Mouse (Mus musculus) intestine, postnatal 0 days (tissue): Measurements from ENCODE around the gene Cdk5. TPM values are rescaled to one million over a fixed set of nuclear protein-coding genes. Genes with fewer than 3 reads are reported as not detected.

Source experiments
- ATAC-seq: fragments of 200-750 bp; cut with Nextera tagmentation; 2 replicates; pipeline ENCODE4 v1.8.0; 2017; ENCODE audit warnings: mild to moderate bottlenecking, moderate TSS enrichment, moderate library complexity
- H3K27ac ChIP-seq: fragments of 300-500 bp; sonication (generic); 2 replicates; pipeline ENCODE4 v1.5.1; 2014; ENCODE audit warnings: mild to moderate bottlenecking, low read depth, low read length, moderate library complexity
- H3K27me3 ChIP-seq: fragments of 300-500 bp; sonication (generic); replicated peaks from 2 replicates; pipeline ENCODE4 v1.6.1; 2014; ENCODE audit warnings: low read length, mixed read lengths; ENCODE audit not compliant: control insufficient read depth, insufficient read depth
- H3K36me3 ChIP-seq: fragments of 300-500 bp; sonication (generic); 2 replicates; pipeline ENCODE4 v1.6.1; 2014; ENCODE audit warnings: mild to moderate bottlenecking, moderate library complexity; ENCODE audit not compliant: control insufficient read depth, insufficient read depth
- H3K4me1 ChIP-seq: fragments of 300-500 bp; sonication (generic); replicated peaks from 2 replicates; pipeline ENCODE4 v1.6.1; 2014; ENCODE audit warnings: antibody characterized with exemption, low read length, mixed read lengths; ENCODE audit not compliant: control insufficient read depth, insufficient read depth
- H3K4me2 ChIP-seq: fragments of 300-500 bp; sonication (generic); replicated peaks from 2 replicates; pipeline ENCODE4 v1.6.1; 2014; ENCODE audit warnings: low read depth, mild to moderate bottlenecking, moderate library complexity
- H3K4me3 ChIP-seq: fragments of 300-500 bp; sonication (generic); 2 replicates; pipeline ENCODE4 v1.5.1; 2014; ENCODE audit warnings: low read depth, low read length
- H3K9ac ChIP-seq: fragments of 300-500 bp; sonication (generic); 2 replicates; pipeline ENCODE4 v1.6.1; 2014; ENCODE audit warnings: mild to moderate bottlenecking, low read depth, low read length
- H3K9me3 ChIP-seq: fragments of 300-500 bp; sonication (generic); 2 replicates; pipeline ENCODE4 v1.6.1; 2016; ENCODE audit warnings: mixed run types; ENCODE audit not compliant: control insufficient read depth
- CTCF ChIP-seq: sonication (generic); IDR thresholded peaks from 2 replicates; pipeline ENCODE4 v1.5.1; 2016; ENCODE audit warnings: low read depth, mild to moderate bottlenecking, control low read depth, antibody characterized with exemption, moderate library complexity
- WGBS: fragments of 180-500 bp; shearing (Covaris S2); extraction: QIAGEN DNeasy Blood & Tissue Kit; methylation state at CpG from one replicate; pipeline ENCODE4 v1.1.7; 2014; 5-methylcytosine and 5-hydroxymethylcytosine counted together
- polyA plus RNA-seq: library from polyadenylated mRNA; unstranded; fragments of >200 nt; fragmentation: Nextera tagmentation; extraction: Ambion mirVana; gene quantifications from 2 replicates; pipeline ENCODE4 v1.2.1, GENCODE M21; 2015

Gene Cdk5
- polyA plus RNA-seq, 1 experiment from 2014 or later: 28.4 TPM

DNA sequence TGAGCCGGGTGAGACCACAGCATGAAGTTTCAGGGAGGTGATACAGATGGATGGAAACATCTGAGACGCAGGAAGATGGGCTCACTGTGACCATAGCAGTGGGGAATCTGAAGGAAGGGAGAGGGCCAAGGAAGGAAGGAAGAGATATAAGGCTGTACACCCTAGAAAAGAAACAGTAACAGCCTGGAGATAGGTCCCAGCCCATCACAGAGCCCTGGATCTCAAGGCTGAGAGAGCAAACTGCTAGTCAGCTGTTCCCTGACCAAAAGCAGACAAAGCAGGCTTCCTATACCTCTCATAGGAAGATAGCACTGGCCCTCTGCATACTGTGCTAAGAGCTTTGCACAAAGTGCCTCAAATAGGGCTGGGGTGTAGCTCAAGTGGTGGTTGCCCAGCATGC is 44.6 kb downstream of the Cdk5 start:
- H3K36me3 ChIP-seq: no peaks in the 10 kb centered on the region
- no peak for TF ChIP-seq CTCF
- no peaks in the 10 kb centered on the region for H3K9me3 ChIP-seq
- H3K27me3 ChIP-seq: no peaks in the 10 kb centered on the region
- 0 out of 2 replicates have a peak, but pooled peaks cover 4% of the 10 kb centered on the region for H3K4me1 ChIP-seq
- H3K4me2 ChIP-seq: no peak overlapping the region
- WGBS: 84% methylated on average over 2 of the region's 2 CpGs
- no peak overlapping the region for H3K9ac ChIP-seq
- no peak overlapping the region for H3K4me3 ChIP-seq
- H3K27ac ChIP-seq: no peak overlapping the region
- no peak for ATAC-seq

DNA sequence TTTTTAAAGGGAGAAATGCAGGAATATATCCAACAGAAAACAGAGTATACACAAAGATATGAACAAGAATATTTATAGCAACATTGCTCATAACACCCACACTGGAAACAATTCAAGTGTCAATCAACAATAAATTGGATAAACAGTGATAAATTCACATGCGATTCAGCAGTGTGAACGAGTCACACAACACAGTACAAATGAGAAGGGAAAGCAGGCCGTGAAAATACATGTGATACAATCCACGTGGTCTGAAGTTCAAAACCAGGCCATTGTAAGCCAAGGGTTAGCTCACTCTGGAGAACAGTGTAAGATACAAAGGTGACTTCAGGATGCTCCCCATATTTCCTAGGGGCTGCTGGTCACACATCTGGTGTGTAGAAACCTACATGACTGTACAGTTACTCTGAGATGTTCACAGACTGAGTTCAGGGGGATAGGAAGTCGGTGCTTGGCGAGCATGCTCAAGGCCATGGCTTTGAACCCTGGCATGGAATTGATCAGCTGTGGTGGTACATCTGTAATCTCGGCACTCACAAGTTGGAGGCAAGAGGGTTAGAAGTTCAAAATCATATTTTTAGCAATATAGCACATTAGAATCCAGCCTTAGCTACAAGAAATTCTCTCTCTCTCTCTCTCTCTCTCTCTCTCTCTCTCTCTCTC is 48.5 kb downstream of the Cdk5 start:
- no peaks in the 10 kb centered on the region for H3K27me3 ChIP-seq
- no peak for TF ChIP-seq CTCF
- no peak overlapping the region for H3K4me2 ChIP-seq
- WGBS: 71% methylated on average over 7 of the region's 7 CpGs
- H3K36me3 ChIP-seq: no peaks in the 10 kb centered on the region
- no peaks in the 10 kb centered on the region for H3K9me3 ChIP-seq
- no peak overlapping the region for H3K27ac ChIP-seq
- no peak overlapping the region for H3K4me3 ChIP-seq
- no peak overlapping the region for H3K9ac ChIP-seq
- ATAC-seq: no peak
- no peaks in the 10 kb centered on the region for H3K4me1 ChIP-seq

DNA sequence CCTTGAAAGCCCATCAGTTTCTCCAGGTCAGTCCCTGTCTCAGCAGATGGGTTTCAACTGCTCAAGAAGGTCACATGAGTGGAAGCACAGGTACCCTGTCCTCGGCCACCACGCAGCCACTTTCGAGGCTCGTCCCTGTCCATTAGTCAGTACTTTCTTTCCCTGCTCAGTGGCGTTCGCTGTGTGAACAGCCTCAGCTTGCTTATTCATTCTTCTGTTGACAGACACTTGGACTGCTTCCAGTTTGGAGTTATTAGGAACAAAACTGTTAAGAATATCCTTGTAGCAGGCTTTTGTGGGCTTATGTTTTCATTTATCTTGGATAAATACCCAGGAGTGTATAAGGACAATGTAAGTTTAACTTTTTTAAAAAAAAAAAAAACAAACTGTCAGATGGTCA is 49.1 kb downstream of the Cdk5 start:
- ATAC-seq: no peak
- 47% methylated on average over 6 of the region's 6 CpGs for WGBS

DNA sequence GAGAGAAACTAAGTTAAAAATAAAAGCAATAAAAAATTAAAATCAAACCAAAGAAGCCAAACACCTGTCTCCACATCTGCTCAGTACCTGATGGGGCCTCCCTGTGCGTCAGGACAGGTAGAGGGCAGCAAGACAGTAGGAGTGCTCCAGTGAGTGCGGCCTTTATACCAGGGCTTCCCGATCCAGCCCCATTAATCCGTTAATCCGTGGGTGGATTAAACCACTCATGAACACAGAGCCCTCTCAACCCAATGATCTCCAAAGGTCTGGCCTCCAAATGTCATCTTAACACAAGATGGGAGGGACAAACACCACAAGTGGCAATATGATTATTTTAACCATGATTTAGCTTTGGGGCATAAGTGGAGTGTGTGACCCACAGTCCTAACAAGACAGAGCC is 49.5 kb downstream of the Cdk5 start:
- Histone ChIP-seq H3K4me1 (no peaks in the 10 kb centered on the region), H3K27me3 (no peaks in the 10 kb centered on the region), H3K9me3 (no peaks in the 10 kb centered on the region), H3K36me3 (no peaks in the 10 kb centered on the region), H3K27ac (no peak overlapping the region), H3K4me3 (no peak overlapping the region), H3K4me2 (no peak overlapping the region), H3K9ac (no peak overlapping the region)
- TF ChIP-seq CTCF: no peak
- 78% methylated on average over 5 of the region's 5 CpGs for WGBS
- ATAC-seq: no peak

More for the DNA sequence above, 49.1 kb downstream of the Cdk5 start:
- Histone ChIP-seq H3K27ac (no peak overlapping the region), H3K4me2 (no peak overlapping the region), H3K9ac (no peak overlapping the region), H3K4me1 (no peaks in the 10 kb centered on the region), H3K4me3 (no peak overlapping the region), H3K36me3 (no peaks in the 10 kb centered on the region), H3K27me3 (no peaks in the 10 kb centered on the region), H3K9me3 (no peaks in the 10 kb centered on the region)
- TF ChIP-seq CTCF: no peak

DNA sequence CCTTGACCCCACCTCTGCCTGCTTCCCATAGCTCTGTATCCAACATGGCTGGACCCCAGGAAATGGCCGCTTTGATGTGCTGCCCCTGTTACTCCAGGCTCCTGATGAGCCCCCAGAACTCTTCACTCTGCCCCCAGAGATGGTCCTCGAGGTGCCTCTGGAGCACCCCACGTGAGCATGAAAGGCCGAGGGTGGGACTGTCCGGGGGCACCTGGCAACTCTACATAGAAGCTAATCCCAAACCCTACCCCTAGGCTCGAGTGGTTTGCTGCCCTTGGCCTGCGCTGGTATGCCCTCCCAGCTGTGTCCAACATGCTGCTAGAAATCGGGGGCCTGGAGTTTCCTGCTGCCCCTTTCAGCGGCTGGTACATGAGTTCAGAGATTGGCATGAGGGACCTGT is 53.6 kb downstream of the Cdk5 start:
- TF ChIP-seq CTCF: no peak
- H3K36me3 ChIP-seq: no peaks in the 10 kb centered on the region
- no peak overlapping the region for H3K9ac ChIP-seq
- 87% methylated on average over 9 of the region's 9 CpGs for WGBS
- H3K4me1 ChIP-seq: no peaks in the 10 kb centered on the region
- no peaks in the 10 kb centered on the region for H3K9me3 ChIP-seq
- ATAC-seq: no peak
- no peak overlapping the region for H3K4me3 ChIP-seq
- H3K4me2 ChIP-seq: no peak overlapping the region
- no peaks in the 10 kb centered on the region for H3K27me3 ChIP-seq
- H3K27ac ChIP-seq: no peak overlapping the region

Other genes with a start within 250 kb of the Cdk5 start
- gene Kcnh2, start 71.9 kb downstream of the Cdk5 start, polyA plus RNA-seq: 3.0 and 3.1 TPM in 2 replicates
- gene Nos3, start 58.7 kb downstream of the Cdk5 start, polyA plus RNA-seq: 3.5 and 3.7 TPM in 2 replicates
- 0.42 and 0.61 TPM in 2 replicates for gene Atg9b, start 31.4 kb downstream of the Cdk5 start, polyA plus RNA-seq
- 40.4 and 40.9 TPM in 2 replicates for gene Abcb8, start 29.9 kb downstream of the Cdk5 start, polyA plus RNA-seq
- 0.08 and 0.17 TPM in 2 replicates for gene Asic3, start 10.1 kb downstream of the Cdk5 start, polyA plus RNA-seq
- gene Slc4a2, start 307 bp upstream of the Cdk5 start, polyA plus RNA-seq: 29.9 and 30.1 TPM in 2 replicates
- 66.8 and 67.0 TPM in 2 replicates for gene Fastk, start 21.8 kb upstream of the Cdk5 start, polyA plus RNA-seq
- 27.5 and 28.8 TPM in 2 replicates for gene Tmub1, start 24.3 kb upstream of the Cdk5 start, polyA plus RNA-seq
- gene Agap3, start 28.6 kb upstream of the Cdk5 start, polyA plus RNA-seq: 14.9 and 16.6 TPM in 2 replicates
- not detected in 2 replicates for gene Gbx1, start 103.7 kb upstream of the Cdk5 start, polyA plus RNA-seq
- 0.09 and 0.18 TPM in 2 replicates for gene Asb10, start 117.4 kb upstream of the Cdk5 start, polyA plus RNA-seq
- not detected in 2 replicates for gene 4931409K22Rik, start 133.3 kb upstream of the Cdk5 start, polyA plus RNA-seq
- 40.1 and 40.5 TPM in 2 replicates for gene Abcf2, start 153.9 kb upstream of the Cdk5 start, polyA plus RNA-seq
- 23.5 and 24.4 TPM in 2 replicates for gene Chpf2, start 163.2 kb upstream of the Cdk5 start, polyA plus RNA-seq
- gene Smarcd3, start 200.9 kb upstream of the Cdk5 start, polyA plus RNA-seq: 6.6 and 6.8 TPM in 2 replicates